Mouse (Mus musculus): ENCODE measurements around the gene Gm4791. TPM values are rescaled to one million over a fixed set of nuclear protein-coding genes. Genes with fewer than 3 reads are reported as not detected.

Gene Gm4791
- total RNA-seq (2021): not detected
- long read RNA-seq, experiment 1: 0 reads
- long read RNA-seq, experiment 2: 0 reads

DNA sequence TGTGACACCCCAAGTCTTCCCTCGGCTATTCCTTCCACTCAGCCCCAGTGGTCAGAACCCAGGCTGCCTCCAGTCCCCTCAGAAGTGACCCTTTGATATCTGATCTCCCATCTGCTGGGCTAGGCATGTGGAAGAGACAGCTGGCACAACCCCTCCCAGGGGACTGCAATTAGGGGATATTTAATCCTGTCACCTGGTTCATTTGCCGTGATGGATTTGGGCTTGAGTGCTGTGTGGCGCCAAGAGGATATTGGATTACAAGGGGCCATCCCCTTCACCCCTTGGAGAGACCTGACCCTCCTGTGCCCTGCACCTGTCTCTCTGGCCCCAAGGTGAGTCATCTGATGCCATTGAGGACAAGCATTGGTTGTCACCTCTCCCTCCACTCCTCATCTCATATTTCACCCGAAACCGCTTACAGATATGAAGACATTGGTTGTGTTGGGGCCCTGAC is at the start of gene Gm4791:
TSS of gene Gm4791 (plus strand) at position 404 of the 454 bp plus-strand sequence.
- DNase-seq (ENCODE audit: low spot score in 2 of 2): no peak

DNA sequence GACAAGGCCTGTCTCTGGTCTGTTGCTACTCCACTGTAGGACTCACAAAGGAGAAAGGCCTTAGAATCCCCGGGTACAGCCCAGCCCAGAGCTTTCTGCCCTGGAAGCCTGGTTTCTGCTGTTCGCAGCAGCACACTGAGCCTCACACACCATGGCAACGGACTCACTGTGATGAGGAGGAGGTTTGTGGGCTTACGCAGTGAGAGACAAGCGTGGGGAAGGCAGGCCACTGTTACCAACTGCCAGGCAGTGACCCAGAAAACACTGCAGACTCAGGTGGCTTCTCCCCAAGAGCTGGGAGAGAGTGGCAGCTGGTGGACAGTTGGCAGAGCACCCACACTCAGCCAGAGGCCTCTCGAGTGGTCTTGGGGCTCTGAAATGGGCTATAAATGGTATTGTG is 42.3 kb upstream of the Gm4791 start:
- no peak for DNase-seq (ENCODE audit: low spot score in 2 of 2)

DNA sequence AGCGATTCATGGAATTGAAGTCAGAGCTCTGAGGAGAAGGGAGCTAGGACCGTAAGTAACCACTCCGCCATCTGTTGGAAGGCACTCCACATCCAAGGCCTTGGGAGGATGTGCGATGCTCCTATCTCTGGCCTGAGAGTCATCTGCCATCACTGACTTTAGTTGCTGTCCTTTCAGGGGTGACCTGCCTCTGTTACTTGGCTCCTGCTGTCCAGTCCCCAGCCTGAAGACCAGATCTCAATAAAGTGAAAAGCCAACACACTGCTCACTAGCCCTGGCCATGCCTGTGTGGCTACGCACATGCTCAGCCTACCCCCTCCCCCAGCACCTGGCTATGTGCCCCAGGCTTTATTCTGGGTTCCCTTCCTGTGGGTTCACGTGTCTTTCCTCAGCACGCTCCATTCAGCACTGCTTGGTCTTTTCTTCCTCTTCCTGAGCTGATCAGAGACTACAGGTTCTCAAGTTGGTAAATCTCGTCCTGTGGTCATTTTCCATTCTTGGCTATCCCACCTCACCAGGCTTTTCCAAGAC is 41.1 kb upstream of the Gm4791 start:
- no peak for DNase-seq (ENCODE audit: low spot score in 2 of 2)

DNA sequence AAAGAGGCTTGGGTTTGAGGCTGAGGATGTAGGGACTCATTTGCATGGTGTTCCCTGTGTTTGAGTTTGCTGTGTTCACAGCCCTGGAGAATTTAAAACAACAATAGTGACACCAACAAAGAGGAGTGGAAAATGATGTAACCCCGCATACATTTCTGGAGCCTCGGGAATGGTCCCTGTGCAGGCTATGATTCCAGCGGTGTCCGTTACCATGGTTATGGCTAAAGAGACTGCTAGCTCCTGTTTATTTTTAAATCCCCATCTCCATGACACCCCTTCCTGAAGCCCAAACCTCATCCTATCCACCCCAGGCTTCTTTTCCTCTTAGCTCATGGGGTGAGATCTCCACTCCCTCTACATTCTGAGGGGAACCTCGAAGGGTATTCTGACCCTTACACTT is 32.5 kb upstream of the Gm4791 start:
- no peak for DNase-seq (ENCODE audit: low spot score in 2 of 2)

DNA sequence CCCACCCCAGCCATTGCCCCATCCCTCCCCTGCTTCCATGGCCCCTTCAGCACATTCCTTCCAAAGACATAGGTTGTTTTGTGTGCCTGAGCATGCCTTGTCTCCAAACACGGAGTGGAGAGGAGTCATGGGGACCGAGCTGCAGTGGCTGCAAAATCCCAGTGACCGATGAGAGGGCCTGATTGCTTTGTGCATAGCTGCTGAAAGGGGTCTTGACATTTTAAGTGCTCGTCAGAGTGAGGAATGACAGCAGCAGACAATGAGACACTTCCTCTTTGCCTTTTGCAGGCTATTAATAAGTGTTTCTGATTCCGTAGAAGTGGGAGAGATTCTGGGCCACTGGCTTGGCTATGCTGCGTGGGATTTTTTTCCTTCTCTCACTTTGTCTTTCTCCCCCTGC is 29.6 kb upstream of the Gm4791 start:
- no peak for DNase-seq (ENCODE audit: low spot score in 2 of 2)

DNA sequence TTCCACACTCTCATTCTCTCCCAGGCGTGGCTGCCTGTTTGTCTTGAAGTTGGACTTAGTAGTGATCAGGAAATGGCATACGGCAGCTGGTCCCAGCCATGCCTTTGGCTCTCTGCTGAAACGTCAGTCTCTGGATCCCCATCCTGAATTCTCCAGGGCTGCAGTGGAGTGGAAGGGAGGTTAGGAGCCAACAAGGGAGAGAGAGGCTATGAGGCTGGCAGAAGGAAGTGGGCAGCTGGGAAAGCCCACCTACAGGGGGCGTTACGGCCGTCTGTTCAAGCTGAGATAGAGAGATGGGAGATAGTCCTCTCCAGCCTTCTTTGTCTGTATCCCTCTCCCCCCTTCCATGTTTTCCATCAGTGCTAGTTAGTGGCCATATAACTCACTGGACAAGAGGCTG is 29.1 kb upstream of the Gm4791 start:
- no peak for DNase-seq (ENCODE audit: low spot score in 2 of 2)

DNA sequence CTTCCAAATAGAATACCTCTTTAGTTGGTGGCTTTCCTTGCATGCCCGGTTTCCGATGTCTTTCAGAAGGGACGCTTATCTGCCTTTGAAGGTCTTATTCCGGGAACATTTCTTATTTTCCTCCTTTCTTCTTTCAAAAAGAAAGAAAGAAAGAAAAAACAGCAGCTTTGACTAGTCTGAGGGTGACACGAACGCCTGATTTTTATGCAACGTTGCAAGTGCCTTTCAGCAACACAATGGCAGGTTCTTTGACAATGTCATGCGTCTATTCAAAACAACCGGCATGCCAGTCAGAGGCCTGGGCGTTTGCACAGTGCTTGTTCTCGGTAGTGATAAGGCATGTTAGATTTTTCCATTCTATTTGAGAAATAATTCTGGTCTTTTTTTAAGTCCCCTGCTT is 19.7 kb upstream of the Gm4791 start:
- no peak for DNase-seq (ENCODE audit: low spot score in 2 of 2)

DNA sequence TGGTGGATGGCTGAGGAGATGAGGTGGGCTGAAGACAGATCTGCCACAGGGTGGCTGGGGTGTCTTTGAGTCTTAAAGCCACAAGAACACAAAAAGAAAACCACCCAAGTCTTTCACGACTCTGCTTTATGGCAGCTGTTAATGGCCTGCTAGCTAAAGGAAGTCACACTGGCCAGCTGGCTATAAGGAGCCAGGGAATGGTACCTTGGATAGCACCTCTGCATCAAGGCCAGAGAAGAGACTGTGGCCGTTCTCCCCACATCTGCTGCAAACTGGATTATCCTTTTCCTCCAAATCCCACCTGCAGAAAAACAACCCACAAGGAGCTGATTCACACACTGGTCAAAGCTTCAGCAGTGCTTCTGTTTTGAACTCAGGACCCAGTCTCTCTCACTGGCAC is 18.4 kb upstream of the Gm4791 start:
- no peak for DNase-seq (ENCODE audit: low spot score in 2 of 2)

DNA sequence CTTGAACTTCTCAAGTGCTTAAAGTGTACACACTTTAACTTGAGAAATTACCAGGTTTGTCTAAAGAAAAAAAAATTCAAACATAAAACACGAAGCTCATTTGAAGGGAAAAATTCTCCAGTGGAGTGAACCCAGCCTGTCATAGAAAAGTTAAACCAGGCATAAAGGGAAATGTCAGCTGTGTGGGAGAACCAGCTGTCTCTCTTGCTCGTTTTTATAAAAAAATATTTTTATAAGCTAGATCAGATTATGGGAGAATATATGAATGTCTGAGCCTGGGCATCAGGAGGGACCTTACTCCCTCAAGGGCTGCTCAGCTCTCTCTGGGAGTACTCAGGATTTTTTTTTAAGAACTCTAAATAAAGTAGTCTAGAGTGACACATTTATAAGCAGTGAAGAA is 15.1 kb upstream of the Gm4791 start:
- DNase-seq (ENCODE audit: low spot score in 2 of 2): no peak

DNA sequence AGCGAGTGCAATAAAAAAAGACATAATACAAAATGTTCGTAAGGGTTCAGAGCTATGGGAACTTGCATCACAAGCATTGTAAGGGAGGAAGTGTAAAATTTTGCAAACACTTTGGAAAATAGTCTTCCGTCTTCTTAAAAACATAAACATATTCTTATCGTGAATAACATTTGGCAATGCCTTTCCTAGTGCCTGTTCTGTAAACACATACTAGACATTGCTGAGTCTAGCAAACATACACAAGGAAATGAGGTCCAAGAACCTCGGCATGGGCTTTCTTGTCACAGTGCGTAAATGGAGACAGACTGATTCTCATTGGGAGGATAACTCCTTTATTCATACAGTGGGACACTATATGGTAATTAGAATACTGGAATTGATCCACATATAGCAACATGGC is 43.0 kb downstream of the Gm4791 start:
- no peak for DNase-seq (ENCODE audit: low spot score in 2 of 2)
